Mouse (Mus musculus) thymus, adult 2 months (tissue): Measurements from ENCODE around the gene Gm11027.

ENCODE experiments used
- CTCF ChIP-seq: fragments of 200-500 bp; IDR thresholded peaks from 2 replicates; pipeline ENCODE4 v1.5.1; 2012; ENCODE audit warnings: mild to moderate bottlenecking, control low read depth, low read length, moderate library complexity, borderline replicate concordance; ENCODE audit not compliant: control insufficient read depth, poor library complexity, insufficient read depth; ENCODE audit errors: extremely low read depth
- POLR2A ChIP-seq: fragments of 200-500 bp; IDR thresholded peaks from 2 replicates; pipeline ENCODE4 v1.6.1; 2012; ENCODE audit warnings: mild to moderate bottlenecking, low read length, control low read depth, moderate library complexity; ENCODE audit not compliant: control insufficient read depth, poor library complexity, insufficient read depth; ENCODE audit errors: extremely low read depth

GRCm38 (mm10) chr12:116293599-116294292 is 18.6 kb downstream of the Gm11027 start:
- TF ChIP-seq CTCF, result no peak
- no peak for TF ChIP-seq POLR2A
